Mouse (Mus musculus) bone marrow, adult 2 months (tissue): ENCODE measurements around the gene Hdgf.

Experiments
- CTCF ChIP-seq: fragments of 200-500 bp; IDR thresholded peaks from 2 replicates; pipeline ENCODE4 v1.5.1; 2011; ENCODE audit warnings: low read length, control low read depth; ENCODE audit not compliant: control insufficient read depth, insufficient read depth
- POLR2A ChIP-seq: fragments of 200-500 bp; IDR thresholded peaks from 2 replicates; pipeline ENCODE4 v1.6.1; 2011; ENCODE audit warnings: low read depth, mild to moderate bottlenecking, control low read depth, low read length, borderline replicate concordance; ENCODE audit not compliant: control insufficient read depth

- TF ChIP-seq CTCF (no peak), POLR2A (no peak)
Observed at GRCm38 (mm10) chr3:87877730-87878129, 28.4 kb upstream of the Hdgf start.
